Mouse (Mus musculus) hematopoietic multipotent progenitor cell, adult 10-12 weeks (in vitro differentiated cells): Measurements from ENCODE around the gene Klf13. TPM values are rescaled to one million over a fixed set of nuclear protein-coding genes. Genes with fewer than 3 reads are reported as not detected.

Source experiments
- polyA plus RNA-seq: library from polyadenylated mRNA; stranded (reverse); fragments of >175 nt; gene quantifications from 2 replicates; pipeline ENCODE4 v1.2.3, GENCODE M21; 2012; ENCODE audit warnings: low replicate concordance

Gene Klf13
- 162 and 304 TPM in 2 replicates for polyA plus RNA-seq

GRCm38 (mm10) chr7:63938914-63939396 lies at the start of gene Klf13:
Gene Klf13, minus strand, starts transcription at chr7:63938915.

GRCm38 (mm10) chr7:63916268-63916907 lies 22.3 kb downstream of the Klf13 start, which contains the start of gene E030018B13Rik:
Gene E030018B13Rik, plus strand, starts transcription at chr7:63916857.

Other genes with a start within 250 kb of the Klf13 start
- gene E030018B13Rik, start 22.1 kb downstream of the Klf13 start, polyA plus RNA-seq = not detected in 2 replicates
- gene Trpm1, start 214.9 kb upstream of the Klf13 start, polyA plus RNA-seq = 0.30 and 1.6 TPM in 2 replicates